Mouse (Mus musculus): Measurements from ENCODE around the gene Tnnc2. TPM values are rescaled to one million over a fixed set of nuclear protein-coding genes. Genes with fewer than 3 reads are reported as not detected.

The Tnnc2 gene
- polyA plus RNA-seq, 1 experiment: 237 TPM

- Histone ChIP-seq H3K4me1 (ENCODE audit: control insufficient read depth, insufficient read depth, low read length) (no peaks in the 10 kb centered on the region), H3K4me3 (replicated peaks; ENCODE audit: extremely low read depth, low read depth, low read length) (no peak overlapping the region)
- 64% methylated on average over 2 of the region's 2 CpGs for WGBS
- TF ChIP-seq POLR2A (IDR thresholded peaks at IDR 0.05; ENCODE audit: borderline replicate concordance, extremely low read depth, low read depth, low read length) (no peak), CTCF (IDR thresholded peaks at IDR 0.05; ENCODE audit: insufficient read depth, low read length) (no peak)
- DNase-seq: no peak
Measured at GRCm38 (mm10) chr2:164754800-164755199, 25.0 kb downstream of the Tnnc2 start.

- DNase-seq: no peak
- H3K4me1 ChIP-seq (ENCODE audit: control insufficient read depth, insufficient read depth, low read length): no peaks in the 10 kb centered on the region
- H3K4me3 ChIP-seq (replicated peaks; ENCODE audit: extremely low read depth, low read depth, low read length): no peak overlapping the region
- TF ChIP-seq CTCF (IDR thresholded peaks at IDR 0.05; ENCODE audit: insufficient read depth, low read length) (no peak), POLR2A (IDR thresholded peaks at IDR 0.05; ENCODE audit: borderline replicate concordance, extremely low read depth, low read depth, low read length) (no peak)
- 50% methylated on average over 11 of the region's 11 CpGs for WGBS
Measured at GRCm38 (mm10) chr2:164754105-164754504, 25.7 kb downstream of the Tnnc2 start.

GRCm38 (mm10) chr2:164752454-164752853 is 27.3 kb downstream of the Tnnc2 start:
- 82% methylated on average over 2 of the region's 2 CpGs for WGBS
- Histone ChIP-seq H3K4me1 (ENCODE audit: control insufficient read depth, insufficient read depth, low read length) (no peaks in the 10 kb centered on the region), H3K4me3 (replicated peaks; ENCODE audit: extremely low read depth, low read depth, low read length) (no peak overlapping the region)
- no peak for DNase-seq
- TF ChIP-seq POLR2A (IDR thresholded peaks at IDR 0.05; ENCODE audit: borderline replicate concordance, extremely low read depth, low read depth, low read length): no peak
- TF ChIP-seq CTCF (IDR thresholded peaks at IDR 0.05; ENCODE audit: insufficient read depth, low read length): no peak

GRCm38 (mm10) chr2:164748991-164749390 is 30.8 kb downstream of the Tnnc2 start:
- 81% methylated on average over 6 of the region's 6 CpGs for whole genome bisulfite sequencing
- TF ChIP-seq CTCF (IDR thresholded peaks at IDR 0.05; ENCODE audit: insufficient read depth, low read length): no peak
- no peak for TF ChIP-seq POLR2A (IDR thresholded peaks at IDR 0.05; ENCODE audit: borderline replicate concordance, extremely low read depth, low read depth, low read length)
- no peak for DNase-seq

GRCm38 (mm10) chr2:164748191-164748590 is 31.6 kb downstream of the Tnnc2 start:
- TF ChIP-seq POLR2A (IDR thresholded peaks at IDR 0.05; ENCODE audit: borderline replicate concordance, extremely low read depth, low read depth, low read length): no peak
- TF ChIP-seq CTCF (IDR thresholded peaks at IDR 0.05; ENCODE audit: insufficient read depth, low read length): no peak
- no peak for DNase-seq
- WGBS: 81% methylated on average over 4 of the region's 4 CpGs

More at GRCm38 (mm10) chr2:164748991-164749390, 30.8 kb downstream of the Tnnc2 start:
- Histone ChIP-seq H3K4me1 (ENCODE audit: control insufficient read depth, insufficient read depth, low read length) (peaks cover 5% of the 10 kb centered on the region), H3K4me3 (replicated peaks; ENCODE audit: extremely low read depth, low read depth, low read length) (no peak overlapping the region)

GRCm38 (mm10) chr2:164746693-164747092 is 33.1 kb downstream of the Tnnc2 start:
- Histone ChIP-seq H3K4me1 (ENCODE audit: control insufficient read depth, insufficient read depth, low read length) (peaks cover 5% of the 10 kb centered on the region), H3K4me3 (replicated peaks; ENCODE audit: extremely low read depth, low read depth, low read length) (peak overlapping the region; percentile 99)
- TF ChIP-seq CTCF (IDR thresholded peaks at IDR 0.05; ENCODE audit: insufficient read depth, low read length) (no peak), POLR2A (IDR thresholded peaks at IDR 0.05; ENCODE audit: borderline replicate concordance, extremely low read depth, low read depth, low read length) (no peak)
- whole genome bisulfite sequencing: 28% methylated on average over 8 of the region's 8 CpGs
- DNase-seq: no peak

More at GRCm38 (mm10) chr2:164748191-164748590, 31.6 kb downstream of the Tnnc2 start:
- Histone ChIP-seq H3K4me3 (replicated peaks; ENCODE audit: extremely low read depth, low read depth, low read length) (no peak overlapping the region), H3K4me1 (ENCODE audit: control insufficient read depth, insufficient read depth, low read length) (peaks cover 5% of the 10 kb centered on the region)

GRCm38 (mm10) chr2:164745843-164746479 is 33.8 kb downstream of the Tnnc2 start, which contains the start of the genes Wfdc3 and Dnttip1:
TSS of gene Wfdc3 (minus strand) at chr2:164745931.
TSS of gene Dnttip1 (plus strand) at chr2:164745983.
- Histone ChIP-seq H3K4me1 (ENCODE audit: control insufficient read depth, insufficient read depth, low read length) (peaks cover 5% of the 10 kb centered on the region), H3K4me3 (replicated peaks; ENCODE audit: extremely low read depth, low read depth, low read length) (peak within 1 kb of the TSS; percentile 99)
- TF ChIP-seq POLR2A (IDR thresholded peaks at IDR 0.05; ENCODE audit: borderline replicate concordance, extremely low read depth, low read depth, low read length) (peak; percentile 45; the same call in 1 of the 2 replicates), CTCF (IDR thresholded peaks at IDR 0.05; ENCODE audit: insufficient read depth, low read length) (no peak)
- peak; percentile 94 for DNase-seq
- WGBS: under 1% methylated on average over 70 of the region's 70 CpGs

- no peak for TF ChIP-seq POLR2A (IDR thresholded peaks at IDR 0.05; ENCODE audit: borderline replicate concordance, extremely low read depth, low read depth, low read length)
- no peak for TF ChIP-seq CTCF (IDR thresholded peaks at IDR 0.05; ENCODE audit: insufficient read depth, low read length)
Measured at GRCm38 (mm10) chr2:164744987-164745386, 34.8 kb downstream of the Tnnc2 start.

GRCm38 (mm10) chr2:164739876-164740275 is 39.9 kb downstream of the Tnnc2 start:
- TF ChIP-seq CTCF (IDR thresholded peaks at IDR 0.05; ENCODE audit: insufficient read depth, low read length): no peak
- TF ChIP-seq POLR2A (IDR thresholded peaks at IDR 0.05; ENCODE audit: borderline replicate concordance, extremely low read depth, low read depth, low read length): no peak

More at GRCm38 (mm10) chr2:164744987-164745386, 34.8 kb downstream of the Tnnc2 start:
- Histone ChIP-seq H3K4me3 (replicated peaks; ENCODE audit: extremely low read depth, low read depth, low read length) (peak overlapping the region; percentile 99), H3K4me1 (ENCODE audit: control insufficient read depth, insufficient read depth, low read length) (peaks cover 5% of the 10 kb centered on the region)
- DNase-seq: no peak
- WGBS: 58% methylated on average over 13 of the region's 13 CpGs

More at GRCm38 (mm10) chr2:164739876-164740275, 39.9 kb downstream of the Tnnc2 start:
- Histone ChIP-seq H3K4me1 (ENCODE audit: control insufficient read depth, insufficient read depth, low read length) (no peaks in the 10 kb centered on the region), H3K4me3 (replicated peaks; ENCODE audit: extremely low read depth, low read depth, low read length) (no peak overlapping the region)
- WGBS: 45% methylated on average over 7 of the region's 7 CpGs
- no peak for DNase-seq

All from lung, adult 2 months (tissue).